Mouse (Mus musculus) adrenal gland (tissue): Measurements from ENCODE around the gene Hsp90ab1.

Source experiments
- intact Hi-C: fragments of 180-260 bp; cut with DNase I; formaldehyde crosslinking; loops from one replicate; pipeline ENCODE4 v1.15.1; 2025

Hsp90ab1 gene

DNA sequence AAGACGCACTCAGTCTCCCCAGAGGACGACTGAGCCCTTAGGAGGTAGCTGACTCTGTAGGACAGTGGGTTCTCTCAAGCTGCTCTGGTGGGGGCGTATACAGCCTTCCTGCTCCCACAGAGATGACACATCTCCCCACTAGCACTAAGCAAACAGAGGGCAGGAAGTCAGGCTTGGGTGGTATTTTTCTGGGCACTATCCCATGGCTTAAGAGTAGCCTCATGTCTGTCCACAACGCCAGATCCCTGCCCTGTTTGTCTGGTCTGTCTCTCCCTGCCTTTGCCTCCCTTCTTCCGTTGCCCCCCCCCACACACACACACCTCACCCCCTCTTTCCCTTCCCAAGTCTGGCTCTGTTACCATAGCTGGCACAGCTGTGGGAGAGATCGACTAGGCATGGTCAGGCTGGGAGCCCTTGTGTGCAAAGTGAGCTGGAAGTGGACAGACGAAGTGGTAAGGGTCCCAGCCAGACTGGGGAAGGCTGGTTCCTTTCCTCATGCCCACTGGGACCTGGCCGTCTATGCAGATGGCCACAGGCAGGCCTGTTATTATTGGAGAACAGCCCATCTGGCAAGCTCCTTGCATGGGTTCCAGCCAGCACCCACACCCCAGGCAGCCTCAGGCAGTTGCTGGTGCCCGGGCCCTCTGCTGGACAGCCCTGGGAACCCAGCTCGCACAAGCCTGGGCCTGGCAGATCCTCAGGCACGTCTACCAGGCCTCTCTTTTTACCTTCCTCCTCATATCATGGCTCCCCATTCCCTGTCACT, 23.7 kb upstream of the Hsp90ab1 start:
- intact Hi-C loops: no loop called here

DNA sequence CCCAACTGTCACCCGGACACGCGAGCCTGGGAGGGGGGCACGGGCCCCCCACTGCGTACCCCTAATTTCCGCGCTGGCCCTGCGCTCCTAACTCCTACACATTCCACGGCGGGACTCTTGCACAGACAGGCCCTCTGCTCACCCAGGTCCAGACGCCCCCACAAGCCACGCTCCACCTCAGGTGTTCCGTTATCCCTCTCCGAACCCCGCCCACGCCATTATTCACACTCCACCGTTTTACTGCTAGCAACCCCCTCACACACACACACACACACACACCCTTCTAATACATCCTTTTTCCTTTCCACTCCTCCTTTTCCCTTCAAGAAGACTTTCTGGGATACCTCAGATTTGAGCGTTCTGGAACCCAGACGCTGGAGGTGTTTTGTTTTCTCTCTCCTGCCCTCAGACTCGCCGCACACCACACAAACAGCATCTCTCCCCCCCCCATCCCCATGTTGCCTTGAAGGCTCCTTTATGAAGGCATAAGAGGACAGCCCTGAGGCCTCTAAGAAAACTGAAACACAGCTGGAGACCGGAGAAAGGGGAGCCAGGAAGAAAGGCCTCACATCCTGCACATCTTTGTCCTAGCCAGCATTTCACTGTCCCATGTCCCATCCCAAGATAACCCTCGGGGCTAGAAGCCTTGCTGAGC, 22.8 kb upstream of the Hsp90ab1 start:
- intact Hi-C loops: no loop called here

DNA sequence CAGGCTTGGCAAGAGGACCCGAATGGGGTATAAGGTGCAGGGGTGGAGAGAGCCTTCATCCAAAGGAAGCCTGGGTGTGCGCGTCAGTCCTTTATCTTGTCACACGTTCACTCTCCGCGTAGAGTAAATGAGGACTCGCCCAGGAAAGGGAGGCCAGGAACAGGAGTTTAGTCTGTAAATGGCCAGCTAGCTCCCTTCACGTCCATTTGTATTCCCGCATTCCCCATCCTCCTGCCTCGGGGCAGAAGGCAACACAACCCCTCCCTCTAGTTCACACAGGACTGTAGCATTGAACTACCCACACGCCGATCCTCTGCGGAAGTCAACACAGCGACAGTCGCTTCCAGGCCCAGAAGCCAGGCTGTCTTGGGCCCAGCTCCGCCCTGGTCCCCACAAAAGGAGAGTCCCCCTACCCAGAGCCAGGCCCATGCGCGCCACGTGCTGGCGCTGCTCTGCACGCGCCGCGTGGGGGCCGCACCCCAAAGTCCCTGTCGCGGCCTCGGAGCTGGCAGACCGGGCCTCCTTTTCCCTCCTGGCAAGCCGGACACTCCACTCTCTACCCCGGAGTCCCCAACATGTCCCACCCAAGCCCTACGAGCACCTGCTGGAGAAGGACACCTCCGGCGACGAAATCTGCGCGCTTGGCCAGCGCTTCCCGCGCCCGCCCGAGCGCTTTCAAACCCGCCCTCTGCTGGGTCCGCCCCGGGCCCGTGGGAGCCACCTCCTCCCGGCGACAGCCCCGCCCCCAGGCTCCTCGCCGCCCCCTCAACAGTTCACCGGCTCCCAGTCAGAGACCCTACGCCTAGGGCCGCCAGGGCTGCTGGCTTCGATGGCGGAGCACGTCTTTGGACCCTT, 22.0 kb upstream of the Hsp90ab1 start:
- intact Hi-C loops: no loop called here

DNA sequence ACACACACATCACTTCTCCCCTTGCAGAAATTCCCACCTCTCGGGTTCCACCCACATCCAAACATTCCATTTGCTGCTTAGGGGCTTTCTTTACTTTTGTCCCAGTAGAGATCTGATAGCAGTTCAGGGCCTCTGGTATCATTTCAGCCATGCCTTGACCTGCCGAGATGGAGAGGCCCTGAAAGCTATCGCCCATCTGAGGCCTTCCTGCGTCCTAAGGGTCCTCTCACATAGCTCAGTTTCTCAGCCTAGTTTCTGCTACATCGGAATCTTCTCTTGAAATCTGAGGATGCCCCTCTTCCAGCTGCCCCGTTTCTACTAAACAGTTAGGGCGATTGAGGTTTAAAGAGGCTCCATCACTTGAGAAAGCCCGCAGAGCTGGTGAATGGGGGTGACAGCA, 21.1 kb upstream of the Hsp90ab1 start:
- intact Hi-C loops: no loop called here

DNA sequence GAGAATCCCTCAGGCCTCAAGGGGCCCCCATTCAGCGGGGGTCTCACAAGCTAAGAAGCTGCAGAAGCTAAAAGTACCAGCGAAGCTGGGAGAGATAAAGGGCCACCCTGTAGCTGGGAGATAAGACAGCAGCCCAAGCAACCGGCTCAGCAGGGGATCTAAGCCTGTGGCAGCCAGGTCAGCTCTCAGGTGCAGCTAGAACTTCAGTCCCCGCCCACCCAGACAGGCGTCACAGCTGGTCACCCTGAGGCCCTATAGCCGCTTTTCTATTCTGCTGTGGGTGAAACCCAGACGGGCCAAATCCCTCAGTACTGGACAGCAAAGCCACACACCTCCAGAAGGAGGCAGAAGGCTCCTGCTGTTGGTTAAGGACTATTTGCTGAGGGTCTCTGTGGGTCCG, 20.4 kb upstream of the Hsp90ab1 start:
- intact Hi-C loops: no loop called here

DNA sequence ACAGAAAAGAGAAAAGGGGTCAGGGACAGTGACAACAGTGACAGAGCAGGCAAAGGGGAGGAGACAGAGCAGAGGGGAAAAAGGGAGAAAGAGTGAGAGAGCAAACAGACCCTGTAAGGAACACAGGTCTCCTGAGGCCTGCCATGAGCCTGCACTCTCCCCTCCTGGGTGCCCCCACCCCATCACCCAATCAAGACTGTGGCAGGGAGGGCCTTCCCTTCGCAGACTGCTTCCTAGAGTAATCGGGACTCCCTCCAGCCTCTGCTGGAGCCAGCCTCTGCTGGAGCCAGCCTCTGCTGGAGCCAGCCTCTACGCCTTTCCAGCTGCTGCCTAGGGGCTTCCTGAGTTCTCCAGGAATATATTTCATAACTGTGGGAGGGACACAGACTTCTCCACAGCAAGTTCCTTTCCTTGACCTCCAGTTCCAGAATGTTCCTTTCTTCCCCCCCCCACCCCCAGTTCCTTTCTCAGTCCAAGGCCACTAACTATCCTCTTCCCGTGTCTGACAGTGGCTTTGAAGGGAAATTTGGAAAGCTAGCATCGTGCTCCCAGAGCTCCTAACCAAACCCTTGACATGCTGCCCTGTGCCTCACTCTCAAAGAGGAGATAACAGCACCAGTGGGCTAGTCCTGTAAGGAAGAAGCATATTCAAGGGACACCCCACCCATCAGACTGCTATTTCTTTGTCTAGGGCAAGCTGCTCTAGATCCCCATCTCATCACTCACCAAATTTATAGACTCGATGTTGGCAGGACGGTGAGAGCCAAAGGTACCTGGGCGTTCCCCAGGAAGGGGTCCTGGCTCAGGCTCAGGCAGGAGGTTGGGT, 19.7 kb upstream of the Hsp90ab1 start:
- intact Hi-C loops: no loop called here

DNA sequence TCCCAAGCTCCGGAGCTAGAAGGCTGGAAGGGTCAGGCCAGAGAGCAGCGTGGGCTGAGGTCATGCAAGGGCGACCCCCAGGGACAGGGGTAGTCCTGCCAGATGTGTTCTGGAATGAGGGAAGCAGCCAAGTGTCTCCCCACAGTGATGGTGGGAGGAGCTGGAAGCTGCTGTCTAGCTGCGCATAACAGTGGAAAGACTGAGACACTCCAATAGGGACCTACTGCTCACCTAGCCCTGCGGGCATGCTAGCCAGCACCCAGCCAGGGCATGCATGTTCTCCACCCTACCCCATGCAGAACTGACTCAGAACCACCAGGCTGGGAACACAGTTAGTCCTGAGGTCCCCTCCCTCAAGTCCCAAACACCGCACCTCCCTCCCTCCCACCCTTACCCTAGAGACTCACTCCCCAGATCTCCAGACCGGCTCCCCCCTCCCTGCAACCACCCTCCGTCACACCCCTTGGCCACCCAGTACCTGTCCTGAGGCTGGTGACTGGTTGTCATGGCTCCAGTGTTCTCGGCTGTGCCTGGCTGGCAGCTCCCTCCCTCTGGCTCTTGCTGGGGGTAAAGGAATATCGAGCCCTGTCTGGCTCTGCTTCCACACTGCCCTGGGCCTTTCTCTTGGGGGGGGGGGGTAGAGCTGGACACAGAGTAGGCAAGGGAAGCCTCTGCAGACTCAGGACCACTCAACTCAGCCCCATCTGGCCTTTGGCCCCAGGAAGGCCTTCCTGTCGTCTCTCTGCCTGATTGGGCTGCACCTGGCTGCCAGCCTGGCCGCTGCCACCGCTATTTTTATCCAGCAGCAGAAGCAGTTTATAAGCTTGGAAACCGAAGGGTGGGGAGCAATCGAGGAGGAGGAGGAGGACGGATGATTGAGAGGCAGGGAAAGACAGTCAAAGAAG, 18.9 kb upstream of the Hsp90ab1 start:
- intact Hi-C loops: no loop called here

DNA sequence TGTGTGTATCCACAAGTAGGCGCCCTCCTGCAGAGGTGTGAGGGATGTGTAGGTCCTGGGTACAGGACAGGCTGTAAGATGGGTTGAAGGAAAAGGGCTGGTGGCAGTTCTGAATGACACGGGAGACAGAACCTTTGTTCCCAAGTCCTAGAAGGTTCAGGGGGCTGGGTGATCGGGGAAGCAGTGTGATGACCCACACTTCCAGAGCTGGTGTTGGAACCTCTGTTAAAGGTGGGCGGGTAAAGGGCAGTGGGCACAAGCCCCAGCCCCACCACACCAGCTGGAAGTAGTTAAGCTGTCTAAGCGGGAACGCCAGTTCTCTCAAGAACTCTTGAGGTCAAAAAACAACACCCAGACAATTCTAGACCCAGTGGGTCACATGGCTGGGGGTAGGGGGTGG, 17.3 kb upstream of the Hsp90ab1 start:
- intact Hi-C loops: no loop called here

DNA sequence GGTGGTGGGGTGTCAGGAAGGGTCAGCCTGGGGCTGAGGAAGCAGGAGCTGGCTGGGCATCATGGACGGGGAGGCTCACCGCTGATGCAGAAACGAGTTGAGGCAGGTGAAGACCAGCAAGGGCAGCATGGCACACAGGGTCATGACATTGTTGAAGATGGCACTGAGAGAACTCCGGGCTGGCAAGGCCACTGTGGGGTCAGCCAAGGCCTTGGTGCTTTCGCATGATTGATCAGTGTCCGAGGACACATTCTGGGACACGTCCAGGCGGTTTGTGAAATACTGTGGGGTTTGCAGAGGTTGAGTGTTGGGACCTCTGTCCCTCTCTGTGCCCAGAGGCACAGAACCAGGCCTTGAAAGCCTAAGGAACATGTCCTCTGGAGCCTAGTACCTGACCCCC, 16.8 kb upstream of the Hsp90ab1 start:
- intact Hi-C loops: no loop called here

DNA sequence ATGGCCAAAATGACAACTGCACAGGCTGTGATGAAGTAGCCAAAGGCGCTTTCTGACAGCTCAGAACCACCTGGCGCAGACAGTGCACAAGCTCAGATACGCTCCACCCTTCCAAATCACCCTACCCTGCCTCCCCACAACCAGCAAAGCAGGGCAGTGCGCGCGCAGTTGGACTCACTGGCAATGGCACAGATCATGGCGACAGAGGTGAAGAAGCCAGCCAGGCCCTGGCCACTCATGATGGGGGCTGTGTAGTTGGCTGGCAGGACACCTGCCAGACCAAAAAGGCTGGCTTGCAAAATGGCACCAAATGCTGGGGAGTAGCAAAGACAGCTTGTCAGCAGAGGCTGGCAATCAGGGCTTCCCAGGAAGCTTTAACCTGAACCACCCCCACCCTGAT, 16.2 kb upstream of the Hsp90ab1 start:
- intact Hi-C loops: no loop called here

DNA sequence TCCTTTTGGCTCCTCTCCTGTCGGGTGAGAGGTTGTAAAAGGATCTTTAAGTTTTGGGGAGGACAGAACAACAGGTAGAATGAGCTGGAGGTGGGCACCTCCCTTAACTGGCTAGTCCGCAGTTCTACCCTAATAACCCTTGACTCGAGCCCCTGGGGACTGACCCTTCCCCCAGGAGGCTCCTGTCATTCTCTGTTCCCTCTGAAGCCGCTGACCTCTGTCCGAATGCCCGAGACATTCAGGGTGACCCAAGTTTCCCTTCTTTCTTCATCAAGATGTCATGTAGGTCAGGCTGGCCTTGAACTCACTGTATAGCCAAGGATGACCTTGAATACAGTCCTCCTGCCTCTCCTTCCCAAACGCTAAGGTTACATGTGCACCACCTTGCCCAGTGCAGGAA, 15.3 kb upstream of the Hsp90ab1 start:
- intact Hi-C loops: no loop called here

DNA sequence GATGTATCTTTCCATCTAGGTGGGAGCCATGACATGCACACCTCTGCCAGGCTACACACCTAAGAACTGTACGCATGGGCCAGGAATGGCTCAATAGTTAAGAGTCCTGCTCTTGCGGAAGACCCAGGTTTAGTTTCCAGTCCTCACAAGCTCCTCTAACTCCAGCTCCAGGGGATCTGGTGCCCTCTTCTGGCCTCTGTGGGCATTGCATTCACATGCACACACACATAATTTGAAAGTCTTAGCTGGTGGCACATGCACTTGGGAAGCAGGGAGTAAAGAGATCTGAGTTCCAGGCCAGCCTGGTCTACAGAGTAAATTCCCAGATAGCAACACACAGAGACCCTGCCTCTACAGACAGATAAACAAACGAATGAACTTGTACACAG, 13.4 kb upstream of the Hsp90ab1 start:
- intact Hi-C loops: no loop called here

DNA sequence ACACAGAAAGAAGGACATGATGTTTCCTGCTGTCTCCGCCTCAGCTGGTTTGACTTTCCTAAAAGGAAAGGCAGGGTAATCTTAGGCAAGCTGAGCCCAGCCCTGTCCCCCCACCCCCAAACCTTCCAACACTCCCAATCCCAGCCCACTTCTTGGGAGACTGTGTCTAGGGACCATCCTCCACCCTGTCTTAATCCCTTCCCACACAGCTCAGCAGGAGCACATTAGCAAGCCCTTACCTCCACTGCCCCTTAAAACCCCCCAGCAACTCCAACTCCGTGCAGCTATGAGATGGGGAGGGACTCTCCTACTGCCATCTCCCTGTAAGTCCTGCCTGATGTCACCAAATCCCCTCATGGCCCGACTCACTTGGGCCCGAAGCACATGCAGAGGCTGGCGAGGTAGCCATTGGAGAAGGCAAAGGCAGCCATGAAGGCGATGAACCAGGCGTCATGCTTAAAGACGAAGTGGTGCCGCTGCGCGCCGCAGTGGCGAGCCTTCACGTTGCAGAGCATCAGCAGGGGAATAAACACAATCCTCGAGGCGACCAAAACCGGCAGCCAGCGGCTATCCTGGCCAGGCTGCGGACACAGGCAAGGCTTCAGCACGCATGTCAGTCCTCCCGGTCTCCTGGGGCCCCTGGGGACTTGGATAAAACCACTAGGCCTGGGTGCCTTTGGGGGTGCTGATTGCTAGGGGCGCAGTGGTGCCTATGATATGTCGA, 12.8 kb upstream of the Hsp90ab1 start:
- intact Hi-C loops: no loop called here

DNA sequence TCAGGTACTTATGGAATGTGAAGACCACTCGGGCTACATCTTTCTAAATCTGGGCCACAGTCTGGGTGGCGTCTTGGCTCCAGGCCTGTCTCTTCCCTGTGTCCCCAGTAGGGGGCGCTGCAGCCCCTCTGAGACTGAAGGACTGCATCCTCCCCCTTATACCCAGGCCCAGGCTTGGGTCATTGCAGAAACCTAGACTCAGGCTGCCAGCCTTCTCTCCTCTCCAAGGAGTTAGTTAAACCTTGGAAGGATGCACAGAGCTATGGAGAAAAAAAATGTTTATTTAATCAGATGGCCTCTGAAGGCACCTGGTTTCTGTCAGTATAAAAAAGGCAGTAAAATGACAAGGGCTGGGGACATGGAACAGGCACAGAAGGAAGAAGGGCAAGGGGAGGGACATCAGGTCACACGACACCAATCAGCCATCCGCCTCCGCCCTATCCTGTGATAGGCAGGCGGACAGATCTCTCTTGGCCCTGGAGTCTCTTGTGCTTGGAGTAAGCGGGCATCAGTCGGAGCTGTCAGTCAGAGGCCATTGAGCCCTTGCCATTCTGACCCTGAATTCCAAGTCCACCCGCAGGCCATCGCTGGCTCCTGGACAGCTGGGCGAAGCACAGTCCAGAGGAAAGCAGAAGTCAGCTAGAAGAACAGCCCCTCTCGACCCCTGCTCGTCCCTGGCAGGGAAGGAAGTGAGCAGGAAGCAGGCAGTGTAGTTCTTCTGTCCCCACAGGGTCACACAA, 12.0 kb upstream of the Hsp90ab1 start:
- intact Hi-C loops: loop anchor here (5.0 kb wide), 1 partner anchor 57 kb away; no protein-coding TSS in a partner anchor

DNA sequence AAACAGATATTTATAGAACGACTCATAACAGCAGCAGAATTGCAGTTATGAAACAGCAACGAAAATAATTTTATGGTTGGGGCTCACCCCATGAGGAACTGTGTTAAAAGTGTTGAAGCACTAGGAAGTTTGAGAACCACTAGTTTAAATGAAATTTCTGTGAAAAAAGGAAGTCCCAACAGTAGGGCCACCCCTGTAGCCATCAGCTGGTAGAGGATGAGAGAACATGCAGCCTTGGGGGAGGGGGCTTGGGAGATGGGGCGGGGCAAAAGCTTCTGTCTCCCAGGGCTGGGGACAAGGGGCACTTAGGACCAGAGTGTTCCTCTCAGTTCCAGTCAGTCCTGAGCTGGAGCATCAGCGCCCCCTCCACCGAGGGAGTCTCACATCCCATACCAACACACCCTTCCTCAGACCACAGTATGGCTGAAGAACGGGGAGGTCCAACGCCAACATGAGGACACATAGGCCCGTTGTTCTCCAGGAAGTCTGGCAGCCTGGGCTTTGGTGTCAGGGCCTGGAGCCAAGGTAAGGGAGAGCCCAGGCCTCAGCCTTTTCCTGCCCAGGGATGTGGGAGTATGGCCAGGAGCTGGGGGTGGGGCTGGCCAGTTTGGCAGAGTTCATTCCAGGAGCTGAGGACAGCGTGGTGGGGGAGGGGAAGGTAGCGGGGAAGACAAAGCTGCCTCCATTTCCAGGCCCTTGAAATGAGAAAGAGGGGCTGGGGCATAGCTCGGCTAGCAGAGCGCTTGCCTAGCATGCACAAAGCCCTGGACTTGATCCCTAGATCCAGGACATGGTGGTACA, 11.2 kb upstream of the Hsp90ab1 start:
- intact Hi-C loops: loop anchor here (5.0 kb wide), 1 partner anchor 58 kb away; no protein-coding TSS in a partner anchor

DNA sequence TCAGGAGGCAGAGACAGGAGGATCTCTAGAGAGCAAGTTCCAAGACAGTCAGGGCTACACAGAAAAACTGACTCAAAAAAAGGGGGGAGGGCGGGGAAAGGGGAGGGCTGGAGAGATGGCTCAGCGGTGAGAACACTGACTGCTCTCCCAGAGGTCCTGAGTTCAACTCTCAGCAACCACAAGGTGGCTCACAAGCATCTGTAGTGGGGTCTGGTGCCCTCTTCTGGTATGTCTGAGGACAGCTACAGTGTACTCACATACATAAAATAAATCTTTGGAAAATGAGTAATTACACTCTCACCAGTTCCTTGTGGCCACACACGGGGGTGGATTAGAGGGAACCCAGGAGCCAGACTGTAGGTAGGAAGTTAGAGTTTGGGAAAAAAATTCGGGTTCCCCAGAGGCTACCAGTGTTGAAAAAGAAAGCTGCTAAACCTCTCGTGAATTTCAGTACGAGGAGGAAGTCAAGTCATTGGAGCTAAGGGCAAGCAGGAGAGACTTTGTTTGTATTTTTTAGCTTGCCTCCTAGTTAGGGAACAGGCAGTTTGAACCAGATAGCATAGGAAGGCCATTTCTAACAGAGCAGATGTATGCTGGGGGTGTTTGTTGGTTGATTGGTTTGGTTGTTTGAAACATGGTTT, 9.8 kb upstream of the Hsp90ab1 start:
- intact Hi-C loops: loop anchor here (2.0 to 5.0 kb wide), 2 partner anchors 44 to 59 kb away; no protein-coding TSS in a partner anchor

DNA sequence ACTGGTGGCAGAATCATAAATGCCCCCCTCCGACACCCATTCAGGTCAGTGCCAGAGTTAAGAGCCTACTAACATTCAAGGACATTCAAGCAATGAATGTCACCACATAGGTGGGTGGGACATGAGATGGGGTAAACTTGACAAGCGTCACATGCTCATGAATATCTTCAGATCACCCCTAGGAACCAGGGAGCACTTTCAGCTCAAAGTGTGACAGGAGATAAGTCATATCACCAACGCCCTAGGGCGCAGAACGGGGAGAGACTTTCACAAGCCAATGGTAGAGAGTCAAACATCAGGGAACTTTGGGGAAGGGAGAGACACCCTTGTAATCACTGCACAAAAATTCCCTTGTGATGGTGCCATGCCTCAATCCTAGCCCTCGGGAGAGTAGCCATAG, 9.1 kb upstream of the Hsp90ab1 start:
- intact Hi-C loops: loop anchor here (2.0 to 5.0 kb wide), 2 partner anchors 45 to 60 kb away; no protein-coding TSS in a partner anchor
